Mouse (Mus musculus) heart, embryonic 15.5 days (tissue): ENCODE data around the gene Gsk3a. TPM values are rescaled to one million over a fixed set of nuclear protein-coding genes. Genes with fewer than 3 reads are reported as not detected.

Experiments
- ATAC-seq: fragments of 200-750 bp; cut with Nextera tagmentation; replicated peaks from 2 replicates; pipeline ENCODE4 v1.8.0; 2017; ENCODE audit warnings: low read depth, moderate TSS enrichment; ENCODE audit not compliant: insufficient number of reproducible peaks, insufficient read depth, low FRiP score
- H3K27ac ChIP-seq: fragments of 300-500 bp; sonication (generic); 2 replicates; pipeline ENCODE4 v1.5.1; 2015; ENCODE audit warnings: mild to moderate bottlenecking, inconsistent platforms
- H3K27me3 ChIP-seq: fragments of 300-500 bp; sonication (generic); 2 replicates; pipeline ENCODE4 v1.6.1; 2015; ENCODE audit warnings: inconsistent platforms
- H3K36me3 ChIP-seq: fragments of 300-500 bp; sonication (generic); 2 replicates; pipeline ENCODE4 v1.6.1; 2015; ENCODE audit warnings: mild to moderate bottlenecking, inconsistent platforms
- H3K4me1 ChIP-seq: fragments of 300-500 bp; sonication (generic); replicated peaks from 2 replicates; pipeline ENCODE4 v1.6.1; 2015; ENCODE audit warnings: inconsistent platforms
- H3K4me2 ChIP-seq: fragments of 300-500 bp; sonication (generic); 2 replicates; pipeline ENCODE4 v1.6.1; 2015; ENCODE audit warnings: inconsistent platforms, mild to moderate bottlenecking, moderate library complexity
- H3K4me3 ChIP-seq: fragments of 300-500 bp; sonication (generic); 2 replicates; pipeline ENCODE4 v1.5.1; 2015; ENCODE audit warnings: mild to moderate bottlenecking, inconsistent platforms
- H3K9ac ChIP-seq: fragments of 300-500 bp; sonication (generic); 2 replicates; pipeline ENCODE4 v1.6.1; 2015; ENCODE audit warnings: mild to moderate bottlenecking, inconsistent platforms
- H3K9me3 ChIP-seq: fragments of 300-500 bp; sonication (generic); replicated peaks from 2 replicates; pipeline ENCODE4 v1.6.1; 2016; ENCODE audit warnings: inconsistent platforms
- whole genome bisulfite sequencing: fragments of 180-500 bp; shearing (Covaris S2); methylation state at CpG from one replicate; pipeline ENCODE4 v1.1.7; 2015; ENCODE audit warnings: mixed read lengths; 5-methylcytosine and 5-hydroxymethylcytosine counted together
- polyA plus RNA-seq: library from polyadenylated mRNA; unstranded; fragments of >200 nt; fragmentation: Nextera tagmentation; extraction: Ambion mirVana; gene quantifications from 2 replicates; pipeline ENCODE4 v1.2.1, GENCODE M21; 2015

The Gsk3a gene
- polyA plus RNA-seq, 1 experiment from 2014 or later, result 6.6 TPM

- no peak overlapping the region for H3K4me2 ChIP-seq
- H3K27ac ChIP-seq, result no peak overlapping the region
- no peak overlapping the region for H3K9ac ChIP-seq
- H3K4me3 ChIP-seq, result no peak overlapping the region
- ATAC-seq, result no peak
- H3K36me3 ChIP-seq, result peaks cover 5% of the 10 kb centered on the region; the same call in 1 of the 2 replicates
- H3K27me3 ChIP-seq, result 0 out of 2 replicates have a peak, but pooled peaks cover 3% of the 10 kb centered on the region
- H3K4me1 ChIP-seq, result peaks cover 7% of the 10 kb centered on the region
- no peaks in the 10 kb centered on the region for H3K9me3 ChIP-seq
- WGBS, result 71% methylated on average over 3 of the region's 3 CpGs
Observed at GRCm38 (mm10) chr7:25195148-25195547, 42.5 kb downstream of the Gsk3a start.

- 79% methylated on average over 8 of the region's 8 CpGs for WGBS
- Histone ChIP-seq H3K27me3 (0 out of 2 replicates have a peak, but pooled peaks cover 5% of the 10 kb centered on the region), H3K4me3 (no peak overlapping the region), H3K4me1 (no peaks in the 10 kb centered on the region), H3K4me2 (no peak overlapping the region), H3K9me3 (no peaks in the 10 kb centered on the region), H3K27ac (no peak overlapping the region), H3K9ac (no peak overlapping the region), H3K36me3 (no peaks in the 10 kb centered on the region)
- no peak for ATAC-seq
Observed at GRCm38 (mm10) chr7:25192110-25192509, 45.5 kb downstream of the Gsk3a start.

DNA sequence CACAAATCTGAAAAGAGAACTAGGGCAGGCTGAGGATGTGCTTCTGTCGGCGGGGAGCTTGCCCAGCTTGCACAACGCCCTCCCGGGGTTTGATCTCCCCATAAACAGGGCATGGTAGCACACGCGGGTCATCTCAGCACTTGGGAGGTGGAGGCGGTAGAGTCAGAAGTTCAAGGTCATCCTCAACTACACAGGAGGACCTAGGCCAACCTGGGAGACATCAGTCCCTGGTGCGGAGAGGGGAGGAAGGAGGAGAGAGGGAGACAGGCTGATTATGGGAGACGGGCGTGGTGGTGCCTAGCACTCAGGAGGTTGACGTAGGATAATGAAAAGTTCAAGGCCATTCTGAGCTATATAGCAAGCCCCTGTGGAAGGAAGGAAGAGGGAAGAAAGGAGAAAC, 46.8 kb downstream of the Gsk3a start:
- no peaks in the 10 kb centered on the region for H3K36me3 ChIP-seq
- H3K4me1 ChIP-seq, result no peaks in the 10 kb centered on the region
- no peak for ATAC-seq
- no peak overlapping the region for H3K4me2 ChIP-seq
- no peak overlapping the region for H3K27ac ChIP-seq
- 82% methylated on average over 11 of the region's 11 CpGs for WGBS
- no peak overlapping the region for H3K9ac ChIP-seq
- H3K27me3 ChIP-seq, result peaks cover 11% of the 10 kb centered on the region; the same call in 1 of the 2 replicates
- no peak overlapping the region for H3K4me3 ChIP-seq
- H3K9me3 ChIP-seq, result no peaks in the 10 kb centered on the region

GRCm38 (mm10) chr7:25187662-25188650, 49.7 kb downstream of the Gsk3a start:
- H3K27ac ChIP-seq, result no peak overlapping the region
- H3K9ac ChIP-seq, result no peak overlapping the region
- no peak overlapping the region for H3K4me2 ChIP-seq
- no peaks in the 10 kb centered on the region for H3K36me3 ChIP-seq
- H3K4me3 ChIP-seq, result no peak overlapping the region
- peaks cover 25% of the 10 kb centered on the region for H3K27me3 ChIP-seq
- peak; percentile 72 for ATAC-seq
- WGBS, result 26% methylated on average over 21 of the region's 21 CpGs
- H3K4me1 ChIP-seq, result no peaks in the 10 kb centered on the region
- no peaks in the 10 kb centered on the region for H3K9me3 ChIP-seq

DNA sequence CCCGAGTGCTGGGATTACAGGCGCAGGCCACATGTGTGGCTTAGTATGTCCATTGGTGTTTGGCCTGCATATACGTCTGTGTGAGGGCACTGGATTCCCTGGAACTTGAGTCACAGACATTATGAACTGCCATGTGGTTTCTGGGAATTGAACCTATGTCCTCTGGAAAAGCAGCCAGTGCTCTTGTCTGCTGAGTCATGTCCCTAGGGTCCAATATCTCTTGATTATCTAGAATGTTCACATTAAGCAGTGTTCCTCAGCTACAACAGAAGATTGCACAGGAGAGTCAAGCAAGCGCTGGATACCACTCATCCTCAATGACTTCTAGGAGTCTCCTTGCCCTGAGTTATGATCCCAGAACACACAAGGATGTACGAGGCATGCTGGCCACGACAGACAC, 53.6 kb downstream of the Gsk3a start:
- no peak for ATAC-seq
- Histone ChIP-seq H3K27me3 (peaks cover 63% of the 10 kb centered on the region), H3K27ac (no peak overlapping the region), H3K36me3 (no peaks in the 10 kb centered on the region), H3K4me3 (no peak overlapping the region), H3K4me1 (peaks cover 15% of the 10 kb centered on the region), H3K9me3 (no peaks in the 10 kb centered on the region), H3K9ac (no peak overlapping the region), H3K4me2 (no peak overlapping the region)
- 70% methylated on average over 6 of the region's 6 CpGs for WGBS

DNA sequence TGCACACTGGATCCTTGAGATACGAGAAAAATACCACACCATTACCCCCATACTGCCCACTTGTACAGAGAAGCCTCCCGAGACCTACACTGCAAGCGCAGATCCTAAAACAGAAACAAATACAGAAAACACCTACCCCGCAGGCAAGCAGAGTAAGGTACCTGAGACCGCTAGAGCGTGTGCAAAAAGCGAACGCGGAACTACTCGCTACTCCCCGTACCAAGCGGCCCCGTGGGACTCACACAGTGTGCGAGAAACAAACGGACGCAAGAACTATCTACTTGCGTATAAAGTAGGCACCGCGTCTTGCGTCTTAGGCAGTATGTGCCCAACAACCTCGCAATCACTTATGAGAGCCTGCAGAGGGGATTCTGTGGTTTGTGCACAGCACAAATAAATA, 55.8 kb downstream of the Gsk3a start:
- Histone ChIP-seq H3K36me3 (no peaks in the 10 kb centered on the region), H3K4me2 (peak overlapping the region; percentile 46), H3K27me3 (peaks cover 80% of the 10 kb centered on the region), H3K9me3 (no peaks in the 10 kb centered on the region), H3K9ac (no peak overlapping the region), H3K4me1 (peaks cover 25% of the 10 kb centered on the region), H3K4me3 (peak overlapping the region; percentile 21), H3K27ac (no peak overlapping the region)
- 6% methylated on average over 21 of the region's 21 CpGs for WGBS
- ATAC-seq, result no peak

DNA sequence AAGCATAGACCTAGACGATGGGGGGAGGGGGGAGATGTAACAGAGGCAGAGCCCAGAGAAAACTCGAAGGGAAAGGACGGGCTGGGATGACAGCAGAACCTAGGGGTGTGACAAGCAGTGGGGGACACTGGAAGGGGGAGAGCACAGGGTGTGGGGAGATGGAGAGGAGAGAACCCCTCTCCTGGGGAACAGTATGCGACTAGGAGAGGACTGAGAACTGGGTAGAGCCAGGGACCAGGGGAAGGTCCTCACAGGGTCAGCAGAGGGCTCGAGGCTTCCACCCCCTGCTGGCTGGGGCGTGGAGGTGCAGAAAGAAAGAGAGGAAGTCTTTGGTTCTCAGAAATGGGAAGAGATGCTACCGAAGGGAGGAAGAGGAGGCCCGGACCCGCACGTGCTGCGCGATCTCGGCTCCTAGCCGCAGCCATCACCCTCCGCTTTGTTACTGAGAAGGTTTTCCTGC, 56.3 kb downstream of the Gsk3a start:
- H3K9me3 ChIP-seq, result no peaks in the 10 kb centered on the region
- ATAC-seq, result no peak
- no peak overlapping the region for H3K9ac ChIP-seq
- peaks cover 25% of the 10 kb centered on the region for H3K4me1 ChIP-seq
- WGBS, result 2% methylated on average over 14 of the region's 15 CpGs
- H3K4me2 ChIP-seq, result peak overlapping the region; percentile 46
- H3K4me3 ChIP-seq, result peak overlapping the region; percentile 21
- H3K36me3 ChIP-seq, result no peaks in the 10 kb centered on the region
- no peak overlapping the region for H3K27ac ChIP-seq
- peaks cover 80% of the 10 kb centered on the region for H3K27me3 ChIP-seq

GRCm38 (mm10) chr7:25180512-25180911, 57.1 kb downstream of the Gsk3a start:
- Histone ChIP-seq H3K4me1 (peaks cover 25% of the 10 kb centered on the region), H3K4me2 (no peak overlapping the region), H3K27me3 (peaks cover 88% of the 10 kb centered on the region), H3K9ac (no peak overlapping the region), H3K9me3 (no peaks in the 10 kb centered on the region), H3K27ac (no peak overlapping the region), H3K4me3 (0 out of 2 replicates have a peak overlapping the region, but pooled peaks have one; percentile 52), H3K36me3 (no peaks in the 10 kb centered on the region)
- 6% methylated on average over 6 of the region's 6 CpGs for WGBS
- no peak for ATAC-seq

DNA sequence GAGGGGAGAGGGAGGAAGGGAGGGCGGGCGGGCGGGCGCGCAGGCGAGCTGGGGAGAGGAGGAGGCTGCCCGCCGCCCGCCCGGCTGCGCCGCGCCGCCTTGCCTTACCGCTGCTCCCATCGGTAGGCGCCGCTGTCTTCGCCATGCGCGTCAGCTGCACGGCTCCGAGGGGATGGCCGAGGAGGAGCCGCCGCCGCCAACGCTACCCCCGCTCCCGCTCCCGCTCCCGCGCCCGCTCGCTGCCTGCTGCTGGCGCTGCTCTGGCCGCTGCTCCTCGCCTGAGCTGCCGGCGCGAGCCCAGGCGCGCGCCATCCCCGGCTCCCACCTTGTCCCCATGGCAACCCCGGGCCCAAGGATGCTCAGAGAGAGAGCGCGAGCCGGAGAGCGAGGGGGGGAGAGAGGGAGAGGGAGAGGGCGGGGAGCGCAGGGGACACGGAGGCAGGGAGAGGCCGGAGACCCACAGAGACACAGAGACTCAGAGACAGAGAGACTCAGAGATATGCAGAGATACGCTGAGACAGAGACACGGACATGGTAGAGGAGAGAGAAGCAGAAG, 58.0 kb downstream of the Gsk3a start, which contains the start of gene Pou2f2:
Pou2f2 (minus strand) TSS at position 121 of the 556 bp plus-strand sequence.
- peak; percentile 77; the same call in 1 of the 2 replicates for ATAC-seq
- no peaks in the 10 kb centered on the region for H3K36me3 ChIP-seq
- H3K9ac ChIP-seq, result 0 out of 2 replicates have a peak within 1 kb of the TSS, but pooled peaks have one; percentile 26
- H3K4me1 ChIP-seq, result peaks cover 25% of the 10 kb centered on the region
- H3K9me3 ChIP-seq, result no peaks in the 10 kb centered on the region
- H3K27me3 ChIP-seq, result peaks cover 96% of the 10 kb centered on the region
- peak within 1 kb of the TSS; percentile 75 for H3K4me2 ChIP-seq
- peak within 1 kb of the TSS; percentile 52 for H3K4me3 ChIP-seq
- no peak within 1 kb of the TSS for H3K27ac ChIP-seq
- WGBS, result under 1% methylated on average over 27 of the region's 56 CpGs

DNA sequence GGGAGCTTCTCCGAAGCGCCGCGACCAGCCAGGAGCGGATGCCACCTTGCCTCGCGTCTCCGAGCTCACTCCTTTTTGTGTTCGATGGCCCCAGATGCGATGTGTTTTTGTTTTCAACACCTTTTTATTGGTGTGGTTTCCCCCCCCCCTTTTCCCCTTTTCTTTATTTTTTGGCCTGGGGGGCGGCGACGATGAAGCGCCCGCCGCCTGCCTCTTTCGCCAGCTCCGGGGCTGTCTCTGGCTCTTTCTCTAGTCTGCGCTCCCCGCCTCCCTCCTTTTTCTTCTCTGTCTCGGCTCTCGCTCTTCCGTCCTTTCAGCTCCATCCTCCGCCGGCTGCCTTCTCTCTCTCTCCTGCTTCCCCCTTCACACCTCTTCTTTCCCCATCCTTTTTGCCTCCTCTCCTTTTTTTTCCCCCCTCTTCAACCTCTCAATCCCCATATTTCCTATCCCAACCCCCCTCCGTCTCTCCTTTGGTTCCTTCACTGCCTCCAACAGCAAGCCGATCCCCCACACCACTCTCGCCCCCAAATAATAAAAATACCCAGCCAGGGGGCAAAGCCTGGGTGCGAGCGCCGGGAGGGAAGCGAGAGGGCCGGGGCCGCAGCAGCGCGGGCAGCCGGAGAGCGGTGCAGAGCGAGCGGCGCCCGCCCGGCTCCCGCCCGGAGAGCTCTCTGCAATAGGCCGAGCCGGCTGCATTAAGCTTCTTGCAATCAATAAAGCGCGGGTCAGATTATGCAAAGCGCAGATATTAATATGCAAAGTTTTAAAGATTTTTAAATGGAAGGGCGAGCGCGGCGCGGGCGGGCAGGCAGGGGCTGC, 58.7 kb downstream of the Gsk3a start:
- H3K27me3 ChIP-seq, result peaks cover 96% of the 10 kb centered on the region
- peak; percentile 19; the same call in 1 of the 2 replicates for ATAC-seq
- H3K4me1 ChIP-seq, result peaks cover 25% of the 10 kb centered on the region
- peak overlapping the region; percentile 52 for H3K4me3 ChIP-seq
- H3K9me3 ChIP-seq, result no peaks in the 10 kb centered on the region
- peak overlapping the region; percentile 75 for H3K4me2 ChIP-seq
- no peak overlapping the region for H3K9ac ChIP-seq
- no peak overlapping the region for H3K27ac ChIP-seq
- no peaks in the 10 kb centered on the region for H3K36me3 ChIP-seq
- WGBS, result 1% methylated on average over 55 of the region's 56 CpGs

DNA sequence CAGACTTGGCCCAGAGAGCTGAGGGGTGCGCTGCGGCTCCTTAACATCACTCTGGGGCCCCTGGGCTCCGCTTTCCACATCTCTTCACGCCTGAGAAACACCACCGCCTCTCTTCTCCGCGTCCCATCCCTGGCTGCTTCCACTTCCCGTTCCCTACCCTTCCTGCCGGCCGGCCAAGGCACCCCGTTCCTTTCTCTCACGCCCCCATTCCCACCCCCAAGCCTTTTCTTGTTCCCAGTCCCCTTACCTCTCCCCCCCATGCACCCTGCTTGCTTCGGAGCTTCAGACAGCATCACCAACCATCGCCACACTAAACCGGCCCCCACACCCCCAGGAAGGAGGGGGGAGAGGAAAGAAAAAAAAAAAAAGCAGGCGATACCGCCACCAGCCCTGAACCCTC, 59.3 kb downstream of the Gsk3a start:
- no peak for ATAC-seq
- Histone ChIP-seq H3K9me3 (no peaks in the 10 kb centered on the region), H3K4me1 (peaks cover 25% of the 10 kb centered on the region), H3K27me3 (peaks cover 96% of the 10 kb centered on the region), H3K4me3 (peak overlapping the region; percentile 52), H3K4me2 (peak overlapping the region; percentile 75), H3K27ac (no peak overlapping the region), H3K36me3 (no peaks in the 10 kb centered on the region), H3K9ac (no peak overlapping the region)
- 4% methylated on average over 17 of the region's 17 CpGs for WGBS
